Mouse (Mus musculus) lung, embryonic 16.5 days (tissue): ENCODE results near the gene Cmss1. TPM values are rescaled to one million over a fixed set of nuclear protein-coding genes. Genes with fewer than 3 reads are reported as not detected.

Experiments used
- ATAC-seq: fragments of 200-750 bp; cut with Nextera tagmentation; 2 replicates; pipeline ENCODE4 v1.8.0; 2017; ENCODE audit warnings: low read depth, mild to moderate bottlenecking, moderate library complexity
- H3K27ac ChIP-seq: fragments of 300-500 bp; sonication (generic); 2 replicates; pipeline ENCODE4 v1.5.1; 2014; ENCODE audit warnings: mild to moderate bottlenecking, control low read depth, low read length
- H3K27me3 ChIP-seq: fragments of 300-500 bp; sonication (generic); 2 replicates; pipeline ENCODE4 v1.6.1; 2014; ENCODE audit warnings: low read depth, low read length, mixed read lengths; ENCODE audit not compliant: control insufficient read depth, insufficient read depth
- H3K36me3 ChIP-seq: fragments of 300-500 bp; sonication (generic); 2 replicates; pipeline ENCODE4 v1.6.1; 2014; ENCODE audit warnings: low read length; ENCODE audit not compliant: control insufficient read depth, insufficient read depth
- H3K4me1 ChIP-seq: fragments of 300-500 bp; sonication (generic); replicated peaks from 2 replicates; pipeline ENCODE4 v1.6.1; 2014; ENCODE audit warnings: low read length, mixed read lengths; ENCODE audit not compliant: control insufficient read depth, insufficient read depth
- H3K4me2 ChIP-seq: fragments of 300-500 bp; sonication (generic); 2 replicates; pipeline ENCODE4 v1.6.1; 2014; ENCODE audit warnings: low read depth, low read length, control low read depth
- H3K4me3 ChIP-seq: fragments of 300-500 bp; sonication (generic); 2 replicates; pipeline ENCODE4 v1.5.1; 2014; ENCODE audit warnings: mild to moderate bottlenecking, low read length, control low read depth
- H3K9ac ChIP-seq: fragments of 300-500 bp; sonication (generic); 2 replicates; pipeline ENCODE4 v1.6.1; 2014; ENCODE audit warnings: low read length, control low read depth
- H3K9me3 ChIP-seq: fragments of 300-500 bp; sonication (generic); 2 replicates; pipeline ENCODE4 v1.6.1; 2016; ENCODE audit warnings: low read length; ENCODE audit not compliant: control insufficient read depth
- WGBS: fragments of 180-500 bp; shearing (Covaris S2); extraction: QIAGEN DNeasy Blood & Tissue Kit; methylation state at CpG from one replicate; pipeline ENCODE4 v1.1.7; 2014; 5-methylcytosine and 5-hydroxymethylcytosine counted together
- polyA plus RNA-seq: library from polyadenylated mRNA; unstranded; fragments of >200 nt; fragmentation: Nextera tagmentation; extraction: Ambion mirVana; gene quantifications from 2 replicates; pipeline ENCODE4 v1.2.1, GENCODE M21; 2015

Cmss1 gene
- polyA plus RNA-seq, 1 experiment from 2014 or later = 48.5 TPM

DNA sequence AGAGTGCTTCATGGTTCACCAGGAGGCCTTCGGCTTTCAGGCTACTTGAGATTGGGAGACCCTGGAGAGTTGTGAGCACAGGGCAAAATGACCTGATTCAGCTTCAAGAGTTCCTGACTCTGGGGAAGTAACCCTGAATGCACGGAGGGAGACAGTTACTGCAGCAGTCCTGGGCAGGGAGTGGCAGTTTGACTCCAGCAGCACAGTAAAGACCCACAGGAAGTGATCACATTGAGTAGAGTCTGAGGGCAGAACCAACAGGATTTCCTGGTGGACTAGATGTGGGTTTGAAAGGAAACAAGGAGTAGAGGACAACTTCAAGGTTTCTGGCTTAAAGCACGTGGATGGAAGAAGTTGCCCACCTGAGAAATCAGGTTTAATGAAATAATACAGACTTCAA lies 172.0 kb downstream of the Cmss1 start:
- no peak overlapping the region for H3K4me3 ChIP-seq
- no peaks in the 10 kb centered on the region for H3K27me3 ChIP-seq
- H3K27ac ChIP-seq = no peak overlapping the region
- no peaks in the 10 kb centered on the region for H3K9me3 ChIP-seq
- H3K36me3 ChIP-seq = no peaks in the 10 kb centered on the region
- ATAC-seq = no peak
- peaks cover 5% of the 10 kb centered on the region; the same call in 1 of the 2 replicates for H3K4me1 ChIP-seq
- H3K4me2 ChIP-seq = no peak overlapping the region
- WGBS = 65% methylated on average over 3 of the region's 3 CpGs
- H3K9ac ChIP-seq = no peak overlapping the region

GRCm38 (mm10) chr16:57433671-57434070 lies 173.0 kb downstream of the Cmss1 start:
- WGBS = 78% methylated on average over 6 of the region's 6 CpGs
- no peak overlapping the region for H3K27ac ChIP-seq
- ATAC-seq = no peak
- no peak overlapping the region for H3K4me2 ChIP-seq
- no peaks in the 10 kb centered on the region for H3K36me3 ChIP-seq
- H3K4me3 ChIP-seq = no peak overlapping the region
- H3K27me3 ChIP-seq = no peaks in the 10 kb centered on the region
- peaks cover 5% of the 10 kb centered on the region; the same call in 1 of the 2 replicates for H3K4me1 ChIP-seq
- H3K9me3 ChIP-seq = no peaks in the 10 kb centered on the region
- no peak overlapping the region for H3K9ac ChIP-seq

DNA sequence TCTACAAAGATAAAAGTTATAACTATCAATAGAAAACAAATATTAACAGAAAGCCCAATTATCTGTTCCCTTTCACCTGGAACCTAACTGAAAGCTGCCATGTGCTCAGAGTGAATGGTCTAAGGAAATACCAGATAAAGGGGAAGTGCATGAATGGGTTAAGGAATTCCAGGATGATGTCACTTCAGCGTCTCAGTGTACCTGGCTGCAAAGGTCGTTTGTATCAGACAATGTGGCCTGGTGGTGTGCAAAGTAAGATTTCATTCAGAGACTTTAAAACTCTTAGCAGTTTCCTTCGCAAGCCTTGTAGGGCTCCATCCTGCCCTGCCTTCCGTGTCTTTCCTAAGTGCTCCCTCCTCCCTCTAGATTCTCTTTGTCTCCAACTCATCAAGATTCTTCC lies 173.5 kb downstream of the Cmss1 start:
- Histone ChIP-seq H3K9me3 (no peaks in the 10 kb centered on the region), H3K4me2 (no peak overlapping the region), H3K27ac (no peak overlapping the region), H3K36me3 (no peaks in the 10 kb centered on the region), H3K9ac (no peak overlapping the region), H3K27me3 (no peaks in the 10 kb centered on the region), H3K4me3 (no peak overlapping the region), H3K4me1 (peaks cover 3% of the 10 kb centered on the region; the same call in 1 of the 2 replicates)
- 58% methylated on average over 4 of the region's 4 CpGs for WGBS
- ATAC-seq = no peak

DNA sequence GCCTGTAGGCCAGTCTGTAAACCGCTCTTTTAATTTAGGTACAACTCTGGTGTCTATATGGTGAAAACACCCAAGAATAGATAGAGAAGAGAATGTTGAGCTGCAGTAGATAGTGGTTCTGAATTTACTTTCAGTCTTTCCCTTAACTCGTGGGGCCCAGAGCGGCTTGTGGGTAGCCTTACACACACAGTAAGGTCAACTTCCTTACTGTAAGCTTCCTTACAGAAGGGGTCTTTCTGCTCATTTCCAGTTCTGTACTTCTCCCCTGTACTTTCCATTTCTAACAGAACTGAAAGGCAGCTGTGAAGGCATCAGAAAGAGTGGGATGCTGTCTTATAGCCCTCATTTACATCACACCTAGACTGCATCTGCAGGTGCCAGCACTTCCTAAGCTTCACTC lies 175.4 kb downstream of the Cmss1 start:
- Histone ChIP-seq H3K36me3 (no peaks in the 10 kb centered on the region), H3K9me3 (no peaks in the 10 kb centered on the region), H3K4me2 (no peak overlapping the region), H3K4me3 (no peak overlapping the region), H3K27me3 (no peaks in the 10 kb centered on the region), H3K9ac (no peak overlapping the region), H3K27ac (no peak overlapping the region), H3K4me1 (peaks cover 2% of the 10 kb centered on the region; the same call in 1 of the 2 replicates)
- ATAC-seq = no peak
- WGBS = 84% methylated on average over 3 of the region's 3 CpGs

DNA sequence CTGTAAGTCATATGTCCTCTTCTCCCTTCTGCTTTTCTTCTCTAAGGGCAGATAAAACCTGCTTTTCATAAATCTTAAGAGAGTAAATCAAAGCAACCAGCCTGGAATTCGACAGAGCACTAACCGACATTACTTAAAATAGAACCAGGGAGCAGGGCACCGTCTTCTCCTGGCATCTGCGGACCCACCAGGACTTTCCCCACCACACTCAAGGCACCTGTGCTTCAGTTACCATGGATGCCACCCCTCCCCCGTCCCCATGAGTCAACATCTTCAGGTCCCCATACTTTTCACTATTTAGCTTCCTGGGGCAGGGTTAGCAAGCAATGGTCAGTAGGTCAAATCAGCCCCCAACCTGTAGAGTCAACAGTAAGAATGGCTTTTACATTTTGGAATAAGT lies 177.7 kb downstream of the Cmss1 start:
- no peak overlapping the region for H3K4me2 ChIP-seq
- WGBS = 56% methylated on average over 5 of the region's 5 CpGs

DNA sequence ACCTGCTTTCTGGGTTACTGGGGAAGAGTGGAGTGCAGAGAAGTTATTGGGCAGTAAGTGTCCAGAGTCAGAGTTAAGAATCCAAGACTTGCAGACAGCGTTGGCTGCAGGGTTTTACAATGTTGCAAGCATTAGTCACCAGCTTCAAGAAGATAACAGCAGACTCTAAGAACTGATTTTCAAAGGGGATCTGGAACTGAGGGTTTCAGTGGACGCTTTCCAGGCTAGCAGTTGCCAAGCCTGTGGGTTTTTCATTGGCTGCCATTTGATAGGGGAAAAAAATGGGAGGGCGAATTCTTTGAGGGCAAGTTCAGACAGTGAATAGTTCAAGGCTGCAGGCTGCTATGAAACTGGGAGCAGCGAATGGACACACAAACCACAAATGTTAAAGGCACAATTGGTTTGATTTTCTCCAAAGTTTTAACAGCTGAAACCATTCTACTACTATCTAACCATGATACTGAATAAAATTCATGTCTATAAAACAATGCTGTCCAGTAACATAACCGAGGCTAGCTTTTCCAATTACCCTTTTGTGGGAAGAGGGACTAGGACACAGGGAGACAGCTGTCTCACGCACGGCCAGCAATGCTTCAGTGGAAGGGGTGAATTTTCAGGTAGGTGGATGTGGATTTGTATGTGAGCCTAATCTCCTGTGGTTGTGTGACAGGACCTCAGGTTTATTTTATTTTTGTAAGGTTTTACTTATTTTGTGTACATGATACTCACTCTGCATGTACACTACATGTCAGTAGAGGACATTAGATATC lies 179.0 kb downstream of the Cmss1 start:
- Histone ChIP-seq H3K9me3 (no peaks in the 10 kb centered on the region), H3K9ac (no peak overlapping the region), H3K4me3 (no peak overlapping the region), H3K4me2 (no peak overlapping the region), H3K4me1 (peaks cover 7% of the 10 kb centered on the region), H3K27ac (no peak overlapping the region), H3K36me3 (no peaks in the 10 kb centered on the region), H3K27me3 (no peaks in the 10 kb centered on the region)
- peak; percentile 67; the same call in 1 of the 2 replicates for ATAC-seq
- 59% methylated on average over 7 of the region's 7 CpGs for WGBS

More for the DNA sequence above, 177.7 kb downstream of the Cmss1 start:
- no peak overlapping the region for H3K9ac ChIP-seq
- no peak for ATAC-seq
- H3K9me3 ChIP-seq = no peaks in the 10 kb centered on the region
- H3K4me1 ChIP-seq = peaks cover 2% of the 10 kb centered on the region; the same call in 1 of the 2 replicates
- H3K27ac ChIP-seq = no peak overlapping the region
- H3K27me3 ChIP-seq = no peaks in the 10 kb centered on the region
- no peak overlapping the region for H3K4me3 ChIP-seq
- no peaks in the 10 kb centered on the region for H3K36me3 ChIP-seq

DNA sequence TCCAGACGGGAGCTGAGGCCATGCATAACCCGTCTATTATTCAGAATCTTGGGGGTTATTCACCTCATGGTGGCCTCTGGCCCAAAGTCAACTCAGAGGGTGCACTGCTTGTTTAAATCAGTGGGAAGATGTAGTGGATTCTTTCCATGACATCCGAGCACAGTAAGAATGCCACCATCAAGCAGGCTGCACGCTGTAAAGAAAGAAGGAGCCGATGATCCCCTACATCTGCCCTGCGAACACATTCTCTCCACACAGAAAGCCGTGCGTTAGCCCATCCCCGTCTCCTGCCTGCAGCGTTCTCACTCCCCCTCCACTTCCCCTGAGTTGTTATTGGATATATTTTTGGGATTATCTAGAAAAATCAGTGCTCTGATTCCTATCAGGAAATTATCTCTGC lies 180.0 kb downstream of the Cmss1 start:
- peaks cover 12% of the 10 kb centered on the region for H3K4me1 ChIP-seq

GRCm38 (mm10) chr16:57423001-57423800 lies 183.5 kb downstream of the Cmss1 start:
- WGBS = 46% methylated on average over 6 of the region's 6 CpGs
- Histone ChIP-seq H3K4me2 (no peak overlapping the region), H3K36me3 (no peaks in the 10 kb centered on the region), H3K27me3 (no peaks in the 10 kb centered on the region), H3K9ac (no peak overlapping the region), H3K4me1 (peaks cover 23% of the 10 kb centered on the region), H3K9me3 (no peaks in the 10 kb centered on the region), H3K27ac (no peak overlapping the region), H3K4me3 (no peak overlapping the region)
- ATAC-seq = no peak

More for the DNA sequence above, 180.0 kb downstream of the Cmss1 start:
- Histone ChIP-seq H3K27ac (no peak overlapping the region), H3K9ac (no peak overlapping the region), H3K36me3 (no peaks in the 10 kb centered on the region), H3K27me3 (no peaks in the 10 kb centered on the region), H3K4me2 (no peak overlapping the region), H3K9me3 (no peaks in the 10 kb centered on the region), H3K4me3 (no peak overlapping the region)
- ATAC-seq = no peak
- 54% methylated on average over 10 of the region's 10 CpGs for WGBS

- H3K4me1 ChIP-seq = peaks cover 25% of the 10 kb centered on the region
- ATAC-seq = no peak
Observed at GRCm38 (mm10) chr16:57421680-57422417, 184.8 kb downstream of the Cmss1 start.

More at GRCm38 (mm10) chr16:57421680-57422417, 184.8 kb downstream of the Cmss1 start:
- WGBS = 59% methylated on average over 7 of the region's 7 CpGs
- H3K27me3 ChIP-seq = no peaks in the 10 kb centered on the region
- H3K4me2 ChIP-seq = no peak overlapping the region
- H3K36me3 ChIP-seq = no peaks in the 10 kb centered on the region
- peak overlapping the region; percentile 54 for H3K27ac ChIP-seq
- H3K9me3 ChIP-seq = no peaks in the 10 kb centered on the region
- no peak overlapping the region for H3K4me3 ChIP-seq
- no peak overlapping the region for H3K9ac ChIP-seq
